Mouse (Mus musculus): ENCODE results near the gene Snx15. TPM values are rescaled to one million over a fixed set of nuclear protein-coding genes. Genes with fewer than 3 reads are reported as not detected.

The Snx15 gene
- total and polyA plus RNA-seq, 3 experiments = 13.2 to 70.1 (median 21.4) TPM

DNA sequence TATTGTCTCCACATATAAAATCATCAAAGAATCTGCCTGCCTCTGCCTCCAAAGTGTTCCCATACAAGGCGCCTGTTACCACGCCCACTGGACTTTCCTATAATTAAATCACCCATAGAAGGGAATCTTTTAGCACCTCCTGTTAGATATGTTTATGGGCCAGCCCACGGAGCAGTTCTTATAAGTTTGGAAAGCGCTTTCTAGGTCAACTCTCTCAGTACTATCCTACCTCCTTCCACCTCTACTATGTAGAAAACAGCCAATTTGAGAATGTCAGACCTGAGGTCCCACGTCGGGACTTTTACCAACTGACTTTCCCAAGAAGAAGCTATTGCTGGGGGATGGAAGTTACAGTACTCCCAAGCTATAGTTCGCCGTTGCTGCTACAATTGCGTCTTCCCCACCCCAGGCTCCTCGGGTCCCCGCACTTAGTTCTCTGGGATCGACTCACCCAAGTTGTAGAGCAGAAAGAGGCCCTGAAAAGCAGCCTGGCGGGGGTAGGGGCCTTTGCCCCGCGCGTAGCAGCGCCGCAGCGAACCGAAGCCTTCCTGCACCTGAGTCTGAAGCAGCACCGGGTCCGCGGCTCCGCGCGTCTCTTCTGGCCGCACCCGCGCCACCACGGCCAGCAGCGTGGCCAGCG is 10.6 kb downstream of the Snx15 start:
- ATAC-seq (ENCODE audit: extremely low read depth, insufficient number of reproducible peaks, low FRiP score, poor library complexity, severe bottlenecking) (no peak), DNase-seq (ENCODE audit: low spot score) (peak; percentile 16)
- Histone ChIP-seq H3K36me3 (replicated peaks) (peaks cover 75% of the 10 kb centered on the region), H3K4me3 (ENCODE audit: low read depth, low read length) (peak overlapping the region; percentile 90), H3K4me1 (ENCODE audit: insufficient read depth, low read depth, low read length) (peaks cover 36% of the 10 kb centered on the region), H3K27me3 (ENCODE audit: insufficient read depth, low read length) (no peaks in the 10 kb centered on the region), H3K9me3 (replicated peaks) (no peaks in the 10 kb centered on the region)
- TF ChIP-seq TAL1 (conservative IDR thresholded peaks at IDR 0.05; ENCODE audit: low read depth, low read length) = no peak
- TF ChIP-seq CTCF (IDR thresholded peaks at IDR 0.05; ENCODE audit: low read depth, low read length) = no peak
- no peak for TF ChIP-seq POLR2AphosphoS5 (IDR thresholded peaks at IDR 0.05; ENCODE audit: insufficient replicate concordance, low read depth, low read length)

DNA sequence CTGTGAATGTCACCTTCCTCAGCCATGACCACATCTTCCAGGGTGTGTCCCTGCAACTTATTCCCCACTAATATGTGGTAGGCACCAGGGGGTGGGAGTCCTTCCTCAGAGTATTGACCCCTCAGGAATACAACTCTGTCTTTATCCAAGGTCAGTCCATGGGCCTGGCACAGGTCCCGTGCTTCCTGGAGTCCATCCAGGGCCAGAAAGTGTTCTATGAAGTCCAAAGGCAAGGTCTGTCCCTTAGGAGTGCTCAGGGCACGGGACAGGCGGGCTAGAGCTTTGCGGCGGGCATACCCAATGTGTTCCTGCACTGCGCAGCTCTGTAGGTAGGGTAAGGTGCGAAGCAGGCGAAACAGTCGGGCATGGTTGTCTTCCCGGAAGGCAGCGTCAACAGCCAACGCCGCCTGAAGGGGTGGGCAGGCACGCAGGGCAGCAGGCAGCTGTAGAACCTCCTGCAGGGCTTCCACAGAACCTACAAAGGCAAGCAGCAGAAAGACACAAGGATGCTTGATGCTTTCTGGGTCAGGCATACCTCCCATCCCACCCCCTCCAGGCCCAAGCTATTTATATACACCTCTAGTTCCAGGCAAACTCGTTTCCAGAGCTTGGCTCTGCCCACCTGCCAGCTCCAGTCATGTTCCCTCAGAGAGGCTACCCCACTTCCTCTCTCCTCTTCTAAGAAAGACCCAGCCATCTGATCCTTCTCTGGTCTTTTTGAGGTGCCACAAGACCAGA is 11.8 kb downstream of the Snx15 start:
- H3K36me3 ChIP-seq (replicated peaks) = peaks cover 73% of the 10 kb centered on the region
- DNase-seq (ENCODE audit: low spot score) (no peak), ATAC-seq (ENCODE audit: extremely low read depth, insufficient number of reproducible peaks, low FRiP score, poor library complexity, severe bottlenecking) (no peak)
- H3K4me3 ChIP-seq (ENCODE audit: low read depth, low read length) = peak overlapping the region; percentile 41; the same call in 1 of the 2 replicates
- H3K27me3 ChIP-seq (ENCODE audit: insufficient read depth, low read length) = no peaks in the 10 kb centered on the region
- no peak for TF ChIP-seq POLR2AphosphoS5 (IDR thresholded peaks at IDR 0.05; ENCODE audit: insufficient replicate concordance, low read depth, low read length)
- TF ChIP-seq GATA1 (IDR thresholded peaks at IDR 0.05; ENCODE audit: borderline replicate concordance, low read length) = no peak
- no peak for TF ChIP-seq CTCF (IDR thresholded peaks at IDR 0.05; ENCODE audit: low read depth, low read length)
- TF ChIP-seq GATA2 (IDR thresholded peaks at IDR 0.05; ENCODE audit: borderline replicate concordance, low read depth, low read length) = no peak
- no peak for TF ChIP-seq TAL1 (conservative IDR thresholded peaks at IDR 0.05; ENCODE audit: low read depth, low read length)
- H3K9me3 ChIP-seq (replicated peaks) = no peaks in the 10 kb centered on the region
- peaks cover 36% of the 10 kb centered on the region for H3K4me1 ChIP-seq (ENCODE audit: insufficient read depth, low read depth, low read length)

DNA sequence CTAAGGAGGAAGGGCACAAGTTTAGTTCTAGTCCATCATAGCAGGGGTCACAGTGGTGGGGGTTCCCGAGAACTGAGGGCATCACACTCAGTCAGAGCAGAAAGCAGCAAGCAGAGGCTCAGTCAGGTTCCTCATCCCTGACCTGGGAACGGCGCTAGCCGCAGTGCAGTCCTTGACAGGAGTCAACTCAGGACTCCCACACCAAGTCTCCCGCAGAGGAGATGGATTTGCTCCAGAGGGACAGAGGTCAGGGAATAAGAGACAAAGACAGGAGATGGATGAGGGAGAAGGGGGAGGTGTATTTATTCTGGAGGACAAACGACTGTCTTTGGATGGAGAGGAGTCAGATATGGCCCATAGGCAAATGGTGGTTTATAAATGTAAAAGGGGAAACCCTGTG is 15.0 kb downstream of the Snx15 start:
- Histone ChIP-seq H3K4me1 (ENCODE audit: insufficient read depth, low read depth, low read length) (peaks cover 36% of the 10 kb centered on the region), H3K27me3 (ENCODE audit: insufficient read depth, low read length) (peaks cover 2% of the 10 kb centered on the region; the same call in 1 of the 2 replicates), H3K36me3 (replicated peaks) (peaks cover 66% of the 10 kb centered on the region), H3K4me3 (ENCODE audit: low read depth, low read length) (no peak overlapping the region), H3K9me3 (replicated peaks) (no peaks in the 10 kb centered on the region)
- TF ChIP-seq CTCF (IDR thresholded peaks at IDR 0.05; ENCODE audit: low read depth, low read length) = no peak
- no peak for TF ChIP-seq GATA2 (IDR thresholded peaks at IDR 0.05; ENCODE audit: borderline replicate concordance, low read depth, low read length)
- TF ChIP-seq GATA1 (IDR thresholded peaks at IDR 0.05; ENCODE audit: borderline replicate concordance, low read length) = no peak
- no peak for TF ChIP-seq POLR2AphosphoS5 (IDR thresholded peaks at IDR 0.05; ENCODE audit: insufficient replicate concordance, low read depth, low read length)
- TF ChIP-seq TAL1 (conservative IDR thresholded peaks at IDR 0.05; ENCODE audit: low read depth, low read length) = no peak
- DNase-seq (ENCODE audit: low spot score) = no peak
- no peak for ATAC-seq (ENCODE audit: extremely low read depth, insufficient number of reproducible peaks, low FRiP score, poor library complexity, severe bottlenecking)

DNA sequence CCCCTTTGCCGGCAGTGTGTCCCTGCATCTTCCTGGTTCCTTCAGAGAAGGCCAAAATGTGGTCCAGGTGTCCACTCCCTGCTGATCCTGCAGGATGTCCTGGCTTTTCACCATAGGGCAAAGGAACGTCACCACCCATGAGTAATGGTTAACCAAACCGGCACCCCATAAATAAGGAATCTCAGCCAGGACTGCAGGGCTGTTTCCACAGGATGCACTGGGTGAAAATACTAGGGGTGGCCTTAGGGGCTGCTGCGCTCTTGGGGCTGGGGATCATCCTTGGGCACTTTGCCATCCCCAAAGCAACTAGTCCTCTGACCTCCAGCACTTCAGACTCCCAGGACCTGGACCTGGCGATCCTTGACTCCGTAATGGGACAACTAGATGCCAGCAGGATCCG is 22.5 kb downstream of the Snx15 start, which contains the start of gene Naaladl1:
TSS of gene Naaladl1 (plus strand) at position 197 of the 400 bp plus-strand sequence.
- peaks cover 2% of the 10 kb centered on the region; the same call in 1 of the 2 replicates for H3K27me3 ChIP-seq (ENCODE audit: insufficient read depth, low read length)
- H3K36me3 ChIP-seq (replicated peaks) = peaks cover 31% of the 10 kb centered on the region
- H3K4me1 ChIP-seq (ENCODE audit: insufficient read depth, low read depth, low read length) = peaks cover 62% of the 10 kb centered on the region
- no peak for ATAC-seq (ENCODE audit: extremely low read depth, insufficient number of reproducible peaks, low FRiP score, poor library complexity, severe bottlenecking)
- DNase-seq (ENCODE audit: low spot score) = no peak
- H3K4me3 ChIP-seq (ENCODE audit: low read depth, low read length) = peak within 1 kb of the TSS; percentile 31; the same call in 1 of the 2 replicates
- H3K9me3 ChIP-seq (replicated peaks) = no peaks in the 10 kb centered on the region
- TF ChIP-seq GATA2 (IDR thresholded peaks at IDR 0.05; ENCODE audit: borderline replicate concordance, low read depth, low read length) (no peak), TAL1 (conservative IDR thresholded peaks at IDR 0.05; ENCODE audit: low read depth, low read length) (no peak), POLR2AphosphoS5 (IDR thresholded peaks at IDR 0.05; ENCODE audit: insufficient replicate concordance, low read depth, low read length) (no peak), GATA1 (IDR thresholded peaks at IDR 0.05; ENCODE audit: borderline replicate concordance, low read length) (no peak), CTCF (IDR thresholded peaks at IDR 0.05; ENCODE audit: low read depth, low read length) (no peak)

- Histone ChIP-seq H3K36me3 (replicated peaks) (peaks cover 37% of the 10 kb centered on the region), H3K4me1 (ENCODE audit: insufficient read depth, low read depth, low read length) (peaks cover 62% of the 10 kb centered on the region), H3K4me3 (ENCODE audit: low read depth, low read length) (peak overlapping the region; percentile 31; the same call in 1 of the 2 replicates), H3K27me3 (ENCODE audit: insufficient read depth, low read length) (no peaks in the 10 kb centered on the region; the same call in 1 of the 2 replicates), H3K9me3 (replicated peaks) (no peaks in the 10 kb centered on the region)
- TF ChIP-seq GATA1 (IDR thresholded peaks at IDR 0.05; ENCODE audit: borderline replicate concordance, low read length) (no peak), POLR2AphosphoS5 (IDR thresholded peaks at IDR 0.05; ENCODE audit: insufficient replicate concordance, low read depth, low read length) (no peak), GATA2 (IDR thresholded peaks at IDR 0.05; ENCODE audit: borderline replicate concordance, low read depth, low read length) (no peak), TAL1 (conservative IDR thresholded peaks at IDR 0.05; ENCODE audit: low read depth, low read length) (no peak; the same call in 1 of the 2 replicates), CTCF (IDR thresholded peaks at IDR 0.05; ENCODE audit: low read depth, low read length) (no peak)
- ATAC-seq (ENCODE audit: extremely low read depth, insufficient number of reproducible peaks, low FRiP score, poor library complexity, severe bottlenecking) = peak; percentile 77
- DNase-seq (ENCODE audit: low spot score) = peak; percentile 65
Measured at GRCm38 (mm10) chr19:6104476-6104875, 23.6 kb downstream of the Snx15 start.
